Comparison of ENCODE assay signal across 9 mouse cellular contexts in the genomic region with DNA sequence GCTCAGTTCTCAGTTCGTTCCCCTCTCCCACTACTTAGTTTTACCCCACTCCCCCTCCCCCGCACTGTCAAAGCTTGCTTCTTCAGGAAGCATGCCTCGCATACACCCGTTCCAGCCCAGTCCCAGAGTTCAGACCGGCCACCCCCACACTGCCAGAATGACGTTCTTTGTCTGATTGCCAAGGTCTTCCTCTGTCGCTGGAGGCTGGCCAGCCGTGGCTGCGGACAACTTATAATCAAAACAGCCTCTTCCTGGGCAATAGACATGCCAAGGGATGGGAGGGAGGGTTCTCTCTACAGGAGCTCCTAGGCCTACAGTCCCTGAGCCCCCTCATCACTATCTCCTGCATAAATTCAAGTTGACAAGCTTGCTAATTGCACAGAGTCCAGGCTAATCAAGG. TPM values are rescaled to one million over a fixed set of nuclear protein-coding genes. Genes with fewer than 3 reads are reported as not detected.
A peak's percentile ranks its signal among the peaks of the same experiment; 100 is the strongest.
DNase-seq lines count a peak whose midpoint lies in the region; ATAC-seq lines count a peak whose summit lies in the region.
"Had no signal": no experiment of that assay in that cellular context is flagged by ENCODE, and none has a peak within 500 bp of the region (broad histone marks: within the 10 kb centered on the region; RNA-seq: fewer than 3 reads in every experiment).

No protein-coding gene starts in this region.

- no peaks in the 10 kb centered on the region for H3K27me3 ChIP-seq in heart, embryonic 11.5 days (ENCODE audit: control insufficient read depth, insufficient read depth, low read length)
- peaks cover 2% of the 10 kb centered on the region for H3K27me3 ChIP-seq in embryonic facial prominence, embryonic 13.5 days
- no peaks in the 10 kb centered on the region for H3K27me3 ChIP-seq in hindbrain, embryonic 12.5 days
- H3K27me3 ChIP-seq in liver, embryonic 15.5 days, result peaks cover 3% of the 10 kb centered on the region; the same call in 1 of the 2 replicates

- WGBS in heart, embryonic 11.5 days (ENCODE audit: insufficient replicate concordance), result 16% methylated on average over 9 of the region's 9 CpGs
- WGBS in embryonic facial prominence, embryonic 13.5 days, result 18% methylated on average over 9 of the region's 9 CpGs
- WGBS in hindbrain, embryonic 12.5 days, result 24% methylated on average over 9 of the region's 9 CpGs
- 19% methylated on average over 9 of the region's 9 CpGs for WGBS in liver, embryonic 15.5 days (ENCODE audit: insufficient replicate concordance)

- no peaks in the 10 kb centered on the region for H3K36me3 ChIP-seq in heart, embryonic 11.5 days (ENCODE audit: control insufficient read depth, insufficient read depth, low read length)
- H3K36me3 ChIP-seq in embryonic facial prominence, embryonic 13.5 days, result no peaks in the 10 kb centered on the region
- peaks cover 12% of the 10 kb centered on the region for H3K36me3 ChIP-seq in hindbrain, embryonic 12.5 days
- H3K36me3 ChIP-seq in liver, embryonic 15.5 days (replicated peaks), result no peaks in the 10 kb centered on the region
- H3K36me3 ChIP-seq: embryonic facial prominence, embryonic 15.5 days had no signal

- H3K9ac ChIP-seq in heart, embryonic 11.5 days (ENCODE audit: low read depth, low read length), result no peak overlapping the region
- H3K9ac ChIP-seq in embryonic facial prominence, embryonic 13.5 days, result no peak overlapping the region
- H3K9ac ChIP-seq in hindbrain, embryonic 12.5 days, result no peak overlapping the region
- H3K9ac ChIP-seq in liver, embryonic 15.5 days, result no peak overlapping the region
- H3K9ac ChIP-seq: embryonic facial prominence, embryonic 15.5 days had no signal

- H3K4me1 ChIP-seq in heart, embryonic 11.5 days (ENCODE audit: control insufficient read depth, insufficient read depth, low read length), result peaks cover 24% of the 10 kb centered on the region
- H3K4me1 ChIP-seq in embryonic facial prominence, embryonic 13.5 days, result peaks cover 15% of the 10 kb centered on the region
- H3K4me1 ChIP-seq in hindbrain, embryonic 12.5 days, result peaks cover 52% of the 10 kb centered on the region
- H3K4me1 ChIP-seq in liver, embryonic 15.5 days (replicated peaks), result peaks cover 7% of the 10 kb centered on the region; the same call in 1 of the 2 replicates

- H3K27ac ChIP-seq in heart, embryonic 11.5 days (ENCODE audit: low read depth, low read length), result no peak overlapping the region
- no peak overlapping the region for H3K27ac ChIP-seq in embryonic facial prominence, embryonic 13.5 days
- H3K27ac ChIP-seq in hindbrain, embryonic 12.5 days, result peak overlapping the region; percentile 62
- no peak overlapping the region for H3K27ac ChIP-seq in liver, embryonic 15.5 days (replicated peaks)
- H3K27ac ChIP-seq: embryonic facial prominence, embryonic 15.5 days had no signal

- H3K4me3 ChIP-seq in heart, embryonic 11.5 days (ENCODE audit: low read depth, low read length), result no peak overlapping the region
- H3K4me3 ChIP-seq in embryonic facial prominence, embryonic 13.5 days, result no peak overlapping the region
- H3K4me3 ChIP-seq in hindbrain, embryonic 12.5 days, result no peak overlapping the region
- no peak overlapping the region for H3K4me3 ChIP-seq in liver, embryonic 15.5 days (replicated peaks)
- H3K4me3 ChIP-seq: embryonic facial prominence, embryonic 15.5 days had no signal

- peak; percentile 49 to 60 for DNase-seq in heart, adult 18-20 months
- peak; percentile 61 for DNase-seq in ovary, postnatal 14 days (ENCODE audit: low spot score)
- no peak for DNase-seq in thymus, postnatal 25 days

- no peaks in the 10 kb centered on the region for H3K9me3 ChIP-seq in heart, embryonic 11.5 days (replicated peaks; ENCODE audit: control insufficient read depth, low read length)
- H3K9me3 ChIP-seq in embryonic facial prominence, embryonic 13.5 days, result no peaks in the 10 kb centered on the region
- H3K9me3 ChIP-seq in hindbrain, embryonic 12.5 days (replicated peaks), result no peaks in the 10 kb centered on the region
- no peaks in the 10 kb centered on the region for H3K9me3 ChIP-seq in liver, embryonic 15.5 days (replicated peaks)
- H3K9me3 ChIP-seq: embryonic facial prominence, embryonic 15.5 days had no signal

- no peak; the same call in 1 of the 2 replicates for ATAC-seq in heart, embryonic 11.5 days (replicated peaks; ENCODE audit: insufficient number of reproducible peaks, low FRiP score, low TSS enrichment)
- ATAC-seq in embryonic facial prominence, embryonic 13.5 days (ENCODE audit: insufficient number of reproducible peaks, insufficient read depth, low FRiP score, low TSS enrichment, low read depth), result no peak
- peak; percentile 64 for ATAC-seq in hindbrain, embryonic 12.5 days (ENCODE audit: low FRiP score)
- peak; percentile 44 for ATAC-seq in liver, embryonic 15.5 days (ENCODE audit: insufficient read depth)
- no peak for ATAC-seq in inflammation-experienced regulatory T-cells, adult 6 months

- H3K4me2 ChIP-seq in heart, embryonic 11.5 days, result no peak overlapping the region
- H3K4me2 ChIP-seq in embryonic facial prominence, embryonic 13.5 days, result peak overlapping the region; percentile 14; the same call in 1 of the 2 replicates
- H3K4me2 ChIP-seq in hindbrain, embryonic 12.5 days (replicated peaks), result no peak overlapping the region
- H3K4me2 ChIP-seq in liver, embryonic 15.5 days, result no peak overlapping the region; the same call in 1 of the 2 replicates
- H3K4me2 ChIP-seq: embryonic facial prominence, embryonic 15.5 days had no signal

RNA-seq across cellular contexts. Expression of gene Mapre3, which starts 45.8 kb away (rescaled TPM):
- 10 to 100 TPM; 37.0 to 42.8 TPM for total RNA-seq in heart, adult 18-20 months (2021)
- 14.2 and 17.9 TPM in 2 replicates for polyA plus RNA-seq in heart, embryonic 11.5 days (2014; fragmentation: Nextera tagmentation; extraction: Ambion mirVana)
- 23.9 and 25.8 TPM in 2 replicates for polyA plus RNA-seq in embryonic facial prominence, embryonic 13.5 days (2015; fragmentation: Nextera tagmentation; extraction: Ambion mirVana)
- 73.1 and 81.0 TPM in 2 replicates for polyA plus RNA-seq in hindbrain, embryonic 12.5 days (2016; fragmentation: Nextera tagmentation; extraction: Ambion mirVana)
- 2.9 and 3.2 TPM in 2 replicates for polyA plus RNA-seq in liver, embryonic 15.5 days (2015; fragmentation: Nextera tagmentation; extraction: Ambion mirVana)
- polyA plus RNA-seq in inflammation-experienced regulatory T-cells, adult 6 months (2017; shearing (Covaris generic)), result 1 to 10 TPM; 2.4 to 5.3 (median 4.0) TPM

RNA-seq across cellular contexts. Expression of gene Dpysl5, which starts 57.2 kb away (rescaled TPM):
- under 1 TPM; 0.72 to 0.82 TPM for total RNA-seq in heart, adult 18-20 months (2021)
- 2.9 and 3.5 TPM in 2 replicates for polyA plus RNA-seq in heart, embryonic 11.5 days (2014; fragmentation: Nextera tagmentation; extraction: Ambion mirVana)
- 7.5 and 10.4 TPM in 2 replicates for polyA plus RNA-seq in embryonic facial prominence, embryonic 13.5 days (2015; fragmentation: Nextera tagmentation; extraction: Ambion mirVana)
- polyA plus RNA-seq in hindbrain, embryonic 12.5 days (2016; fragmentation: Nextera tagmentation; extraction: Ambion mirVana), result 135 and 156 TPM in 2 replicates
- polyA plus RNA-seq in liver, embryonic 15.5 days (2015; fragmentation: Nextera tagmentation; extraction: Ambion mirVana), result 0.29 and 0.52 TPM in 2 replicates
- 1 to 10 TPM in 1 of 3 experiments, under 1 TPM in 1, not detected in 1; 0.13 to 1.5 TPM for polyA plus RNA-seq in inflammation-experienced regulatory T-cells, adult 6 months (2017; shearing (Covaris generic))

Comparison
In these comparisons a context has a peak if more than half of its experiments do, and no peak if none do; other contexts are left out.
1. ATAC-seq: peak in hindbrain, embryonic 12.5 days (single experiment) and liver, embryonic 15.5 days (single experiment); none in heart, embryonic 11.5 days (single experiment), embryonic facial prominence, embryonic 13.5 days (single experiment) and inflammation-experienced regulatory T-cells, adult 6 months (single experiment).
2. RNA of gene Dpysl5, which starts 57.2 kb away (polyA plus RNA-seq): 135 to 156 TPM in hindbrain, embryonic 12.5 days; 7.5 to 10.4 TPM in embryonic facial prominence, embryonic 13.5 days, 2.9 to 3.5 TPM in heart, embryonic 11.5 days, 0.29 to 0.52 TPM in liver, embryonic 15.5 days and 0.13 to 1.5 TPM in inflammation-experienced regulatory T-cells, adult 6 months; every median in the first group is over 10 times any median in the second.